Mouse (Mus musculus) limb, embryonic 13.5 days (tissue): ENCODE measurements around the gene Prex1. TPM values are rescaled to one million over a fixed set of nuclear protein-coding genes. Genes with fewer than 3 reads are reported as not detected.
A peak's percentile ranks its signal among the peaks of the same experiment; 100 is the strongest.

Experiments
- ATAC-seq: fragments of 200-750 bp; cut with Nextera tagmentation; 2 replicates; pipeline ENCODE4 v1.8.0; 2017; ENCODE audit warnings: low read depth, moderate number of reproducible peaks, moderate TSS enrichment; ENCODE audit not compliant: low FRiP score
- H3K27ac ChIP-seq: fragments of 300-500 bp; sonication (generic); 2 replicates; pipeline ENCODE4 v1.5.1; 2015; ENCODE audit warnings: inconsistent platforms, mild to moderate bottlenecking, moderate library complexity
- H3K27me3 ChIP-seq: fragments of 300-500 bp; sonication (generic); 2 replicates; pipeline ENCODE4 v1.6.1; 2015; ENCODE audit warnings: mild to moderate bottlenecking, inconsistent platforms
- H3K36me3 ChIP-seq: fragments of 300-500 bp; sonication (generic); 2 replicates; pipeline ENCODE4 v1.6.1; 2015; ENCODE audit warnings: inconsistent platforms, mild to moderate bottlenecking, moderate library complexity
- H3K4me1 ChIP-seq: fragments of 300-500 bp; sonication (generic); 2 replicates; pipeline ENCODE4 v1.6.1; 2015; ENCODE audit warnings: inconsistent platforms
- H3K4me2 ChIP-seq: fragments of 300-500 bp; sonication (generic); replicated peaks from 2 replicates; pipeline ENCODE4 v1.6.1; 2015; ENCODE audit warnings: inconsistent platforms, mild to moderate bottlenecking, moderate library complexity
- H3K4me3 ChIP-seq: fragments of 300-500 bp; sonication (generic); 2 replicates; pipeline ENCODE4 v1.5.1; 2015; ENCODE audit warnings: moderate library complexity, mild to moderate bottlenecking, inconsistent platforms
- H3K9ac ChIP-seq: fragments of 300-500 bp; sonication (generic); 2 replicates; pipeline ENCODE4 v1.6.1; 2015; ENCODE audit warnings: mild to moderate bottlenecking, inconsistent platforms
- H3K9me3 ChIP-seq: fragments of 300-500 bp; sonication (generic); 2 replicates; pipeline ENCODE4 v1.6.1; 2016; ENCODE audit warnings: inconsistent platforms
- WGBS: fragments of 180-500 bp; shearing (Covaris S2); methylation state at CpG from one replicate; pipeline ENCODE4 v1.1.7; 2015; 5-methylcytosine and 5-hydroxymethylcytosine counted together
- polyA plus RNA-seq: library from polyadenylated mRNA; unstranded; fragments of >200 nt; fragmentation: Nextera tagmentation; extraction: Ambion mirVana; gene quantifications from 2 replicates; pipeline ENCODE4 v1.2.1, GENCODE M21; 2015

Gene Prex1
- polyA plus RNA-seq, 1 experiment from 2014 or later = 19.4 TPM

DNA sequence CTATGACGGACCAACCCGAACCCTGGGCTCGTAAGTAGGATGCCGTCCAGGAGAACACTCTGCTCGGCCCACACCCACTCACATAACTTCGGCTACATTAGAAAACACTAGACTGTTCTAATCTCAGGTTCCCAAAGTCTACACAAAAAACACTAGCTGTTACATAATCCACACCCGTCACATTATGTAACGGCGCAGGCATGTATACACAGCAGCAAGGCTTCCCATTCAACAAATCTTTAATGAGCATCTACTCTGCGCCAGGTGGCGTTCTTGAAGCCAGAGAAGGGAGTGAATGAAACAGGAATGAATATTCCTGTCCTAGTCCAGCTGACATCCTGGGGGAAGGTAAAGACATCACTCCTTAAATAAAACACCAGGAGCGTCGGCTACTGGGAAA lies 12.9 kb downstream of the Prex1 start:
- peaks cover 4% of the 10 kb centered on the region; the same call in 1 of the 2 replicates for H3K9me3 ChIP-seq
- H3K27ac ChIP-seq = no peak overlapping the region
- peaks cover 12% of the 10 kb centered on the region for H3K36me3 ChIP-seq
- WGBS = 68% methylated on average over 13 of the region's 13 CpGs
- no peak for ATAC-seq
- H3K4me3 ChIP-seq = no peak overlapping the region
- H3K4me1 ChIP-seq = peaks cover 15% of the 10 kb centered on the region
- no peak overlapping the region for H3K4me2 ChIP-seq
- no peaks in the 10 kb centered on the region for H3K27me3 ChIP-seq
- no peak overlapping the region for H3K9ac ChIP-seq

DNA sequence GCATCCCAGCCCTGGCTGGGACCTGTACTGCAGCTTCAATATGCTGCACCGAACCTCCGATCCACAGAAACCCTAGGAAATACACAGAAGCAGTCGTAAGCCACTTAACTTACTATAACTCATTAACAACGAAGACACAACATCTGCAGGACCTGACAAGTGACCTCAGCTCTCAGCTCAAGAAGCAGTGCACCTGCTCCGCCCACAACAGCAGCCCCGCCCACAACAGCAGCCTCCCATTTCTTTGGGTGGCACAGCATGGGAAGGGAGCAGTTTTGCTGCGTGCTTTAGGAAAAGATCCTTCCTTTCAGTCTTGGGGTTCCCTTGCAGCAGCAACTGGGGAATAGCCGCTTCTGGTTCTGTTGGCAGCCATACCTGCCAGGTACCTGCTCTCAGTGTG lies 13.5 kb downstream of the Prex1 start:
- Histone ChIP-seq H3K27me3 (no peaks in the 10 kb centered on the region), H3K4me3 (no peak overlapping the region), H3K9me3 (peaks cover 4% of the 10 kb centered on the region; the same call in 1 of the 2 replicates), H3K4me1 (peaks cover 15% of the 10 kb centered on the region), H3K4me2 (no peak overlapping the region), H3K27ac (no peak overlapping the region), H3K9ac (no peak overlapping the region), H3K36me3 (peaks cover 5% of the 10 kb centered on the region)
- WGBS = 54% methylated on average over 8 of the region's 8 CpGs
- no peak for ATAC-seq

DNA sequence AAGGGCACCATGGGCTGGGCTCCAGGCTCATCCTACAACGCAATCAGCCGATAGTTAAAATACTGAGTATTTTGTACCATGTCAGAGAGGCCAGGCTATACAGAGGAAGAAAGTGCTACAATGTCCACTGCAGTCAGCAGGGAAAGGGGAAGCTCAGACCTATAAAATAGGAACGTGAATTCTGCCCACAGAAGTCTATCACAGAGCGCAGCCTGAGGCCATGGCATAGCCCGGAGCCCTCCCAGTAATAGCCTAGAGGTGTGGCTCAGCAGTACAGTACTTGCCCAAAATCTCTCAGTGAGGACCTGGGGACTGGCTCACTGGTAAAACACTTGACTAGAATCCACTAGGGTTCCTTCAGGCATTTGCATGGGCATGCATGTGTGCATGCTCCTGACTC lies 14.1 kb downstream of the Prex1 start:
- 0 out of 2 replicates have a peak, but pooled peaks cover 5% of the 10 kb centered on the region for H3K9me3 ChIP-seq
- H3K4me1 ChIP-seq = peaks cover 15% of the 10 kb centered on the region
- H3K27me3 ChIP-seq = no peaks in the 10 kb centered on the region
- no peak overlapping the region for H3K27ac ChIP-seq
- ATAC-seq = no peak
- peaks cover 3% of the 10 kb centered on the region for H3K36me3 ChIP-seq
- no peak overlapping the region for H3K9ac ChIP-seq
- WGBS = 90% methylated on average over 5 of the region's 5 CpGs
- H3K4me2 ChIP-seq = no peak overlapping the region
- H3K4me3 ChIP-seq = no peak overlapping the region

DNA sequence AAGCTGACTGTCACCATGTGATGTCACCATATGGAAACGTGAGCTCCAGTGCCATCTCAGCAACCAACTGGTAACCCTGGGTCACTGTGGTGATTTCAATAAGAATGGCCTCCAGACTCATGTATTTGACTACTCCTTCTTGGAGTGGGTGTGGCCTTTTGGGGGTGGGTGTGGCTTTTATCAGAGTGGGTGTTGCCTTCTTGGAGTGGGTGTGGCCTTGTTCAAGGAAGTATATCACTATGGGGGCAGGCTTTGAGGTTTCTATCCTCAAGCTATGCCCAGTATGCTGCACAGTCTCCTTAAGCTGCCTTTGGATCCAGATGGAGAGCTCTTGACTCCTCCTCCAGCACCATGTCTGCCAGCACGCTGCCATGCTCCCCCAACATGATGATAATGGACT lies 19.0 kb downstream of the Prex1 start:
- ATAC-seq = no peak
- no peak overlapping the region for H3K27ac ChIP-seq
- peaks cover 21% of the 10 kb centered on the region for H3K4me1 ChIP-seq
- no peak overlapping the region for H3K9ac ChIP-seq
- H3K4me2 ChIP-seq = no peak overlapping the region
- H3K4me3 ChIP-seq = no peak overlapping the region
- H3K36me3 ChIP-seq = peaks cover 6% of the 10 kb centered on the region; the same call in 1 of the 2 replicates
- H3K27me3 ChIP-seq = no peaks in the 10 kb centered on the region
- 0 out of 2 replicates have a peak, but pooled peaks cover 9% of the 10 kb centered on the region for H3K9me3 ChIP-seq
- WGBS = 93% methylated on average over 2 of the region's 2 CpGs

DNA sequence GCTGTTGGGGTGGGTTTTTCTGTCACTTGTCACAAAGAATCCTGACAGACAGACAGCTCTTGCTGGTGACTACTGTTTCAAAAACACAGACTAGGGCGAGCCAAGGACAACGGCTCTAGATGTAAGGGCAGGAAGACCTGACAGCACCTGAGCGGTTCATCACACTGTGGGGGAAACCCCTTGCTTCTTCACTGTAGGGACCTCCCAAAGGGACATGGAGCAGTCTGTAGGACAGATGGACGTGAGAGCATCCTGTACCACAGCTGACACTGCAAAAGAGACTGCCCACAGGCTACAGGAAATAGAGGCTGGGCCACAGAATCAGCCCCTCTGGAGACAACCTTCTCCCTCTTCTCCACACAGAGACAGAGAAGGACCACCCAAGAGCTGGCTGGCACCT lies 20.2 kb downstream of the Prex1 start:
- H3K9me3 ChIP-seq = 0 out of 2 replicates have a peak, but pooled peaks cover 9% of the 10 kb centered on the region
- H3K4me3 ChIP-seq = no peak overlapping the region
- peak overlapping the region; percentile 83; the same call in 1 of the 2 replicates for H3K27ac ChIP-seq
- peaks cover 21% of the 10 kb centered on the region for H3K4me1 ChIP-seq
- peaks cover 6% of the 10 kb centered on the region; the same call in 1 of the 2 replicates for H3K36me3 ChIP-seq
- no peaks in the 10 kb centered on the region for H3K27me3 ChIP-seq
- 83% methylated on average over 4 of the region's 4 CpGs for WGBS
- no peak for ATAC-seq
- no peak overlapping the region for H3K9ac ChIP-seq
- no peak overlapping the region for H3K4me2 ChIP-seq

DNA sequence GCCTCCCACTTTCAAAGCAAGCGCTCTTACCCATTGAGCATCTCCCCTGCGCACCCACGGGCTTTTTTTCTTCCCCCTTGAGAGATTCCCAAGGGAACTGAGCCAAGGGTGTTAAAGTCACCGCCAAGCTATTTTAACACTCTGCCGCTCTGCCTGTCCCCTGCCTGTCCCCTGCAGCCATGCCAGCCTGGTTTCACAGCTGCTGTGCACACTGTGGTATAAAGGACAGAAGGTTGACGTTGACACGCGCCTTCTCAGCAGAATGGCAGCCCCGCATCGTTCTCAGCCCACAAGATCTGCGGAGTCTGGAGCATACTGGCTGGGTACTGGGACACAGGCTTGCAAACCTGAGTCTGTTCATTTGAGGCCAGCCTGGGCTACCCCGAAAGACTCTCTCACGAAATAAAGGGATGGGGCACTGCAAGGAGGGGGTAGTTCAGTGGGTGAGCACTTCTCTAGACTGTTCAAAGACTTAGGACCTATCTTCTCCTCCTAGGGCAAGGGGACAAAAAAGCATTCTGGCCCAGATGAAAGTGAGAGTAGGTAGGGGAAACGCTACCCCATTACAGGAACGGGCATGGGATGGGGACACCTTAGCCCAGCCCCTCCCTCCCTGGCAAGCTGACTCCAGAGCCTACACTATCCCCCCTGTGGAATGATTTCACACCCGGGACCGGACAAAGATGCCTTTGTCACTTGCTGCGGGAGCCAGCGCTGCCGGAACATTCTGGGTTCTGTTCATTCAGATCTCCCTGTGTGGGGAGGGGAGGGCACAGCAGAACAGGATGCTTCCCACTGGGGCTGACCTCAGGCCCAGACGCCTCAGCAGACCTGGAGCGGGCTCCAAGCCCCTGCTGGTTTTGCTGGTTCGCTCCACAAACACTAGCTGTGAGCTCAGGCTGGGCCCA lies 21.8 kb downstream of the Prex1 start:
- Histone ChIP-seq H3K9me3 (0 out of 2 replicates have a peak, but pooled peaks cover 9% of the 10 kb centered on the region), H3K36me3 (peaks cover 6% of the 10 kb centered on the region; the same call in 1 of the 2 replicates), H3K4me2 (no peak overlapping the region), H3K27me3 (no peaks in the 10 kb centered on the region), H3K9ac (0 out of 2 replicates have a peak overlapping the region, but pooled peaks have one; percentile 13), H3K4me1 (peaks cover 31% of the 10 kb centered on the region), H3K27ac (peak overlapping the region; percentile 83), H3K4me3 (no peak overlapping the region)
- 62% methylated on average over 23 of the region's 23 CpGs for WGBS
- ATAC-seq = peak; percentile 78

DNA sequence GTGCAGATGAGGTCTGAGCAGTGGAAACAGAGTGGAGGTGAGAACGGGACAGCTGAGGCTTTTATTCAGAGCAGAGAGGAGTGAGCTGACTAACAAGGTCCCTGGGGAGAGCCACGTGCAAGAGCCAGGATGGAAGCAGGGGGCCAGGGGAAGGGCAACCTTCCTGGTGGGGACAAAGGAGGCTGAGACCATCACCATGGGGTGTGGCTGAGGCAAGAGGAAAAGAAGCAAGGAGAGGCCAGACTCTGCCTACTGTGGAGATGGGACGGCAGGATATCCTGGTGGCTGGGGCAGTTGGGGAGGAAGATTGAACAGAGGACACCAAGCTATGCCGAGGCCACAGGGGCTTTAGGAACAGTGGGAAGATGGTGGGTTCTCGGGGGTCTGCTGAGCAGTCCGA lies 26.7 kb downstream of the Prex1 start:
- Histone ChIP-seq H3K27ac (peak overlapping the region; percentile 52), H3K36me3 (no peaks in the 10 kb centered on the region), H3K27me3 (no peaks in the 10 kb centered on the region), H3K4me2 (no peak overlapping the region), H3K9ac (no peak overlapping the region; the same call in 1 of the 2 replicates), H3K9me3 (no peaks in the 10 kb centered on the region), H3K4me1 (peaks cover 43% of the 10 kb centered on the region), H3K4me3 (no peak overlapping the region)
- 37% methylated on average over 6 of the region's 6 CpGs for WGBS
- ATAC-seq = no peak

DNA sequence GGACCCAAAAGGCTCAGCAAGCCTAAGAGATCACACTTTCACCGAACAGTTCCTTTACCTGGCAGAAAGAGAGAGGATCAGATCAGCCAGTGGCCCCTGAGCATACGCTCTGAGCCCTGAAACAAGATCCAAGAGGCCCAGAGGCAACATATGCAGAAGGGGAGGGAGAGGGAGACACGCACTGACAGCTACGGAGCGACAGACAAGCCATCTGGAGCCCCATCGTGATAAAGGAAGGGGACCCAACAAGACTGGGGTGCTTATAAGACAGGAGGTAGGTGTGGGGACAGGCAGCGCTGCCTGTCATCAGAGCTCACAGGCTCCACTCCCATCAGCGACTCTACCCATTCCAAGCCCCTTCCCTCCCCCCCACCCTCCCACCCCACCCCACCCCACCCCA lies 27.8 kb downstream of the Prex1 start:
- Histone ChIP-seq H3K4me1 (peaks cover 39% of the 10 kb centered on the region), H3K4me2 (no peak overlapping the region), H3K9ac (no peak overlapping the region), H3K4me3 (no peak overlapping the region), H3K27me3 (no peaks in the 10 kb centered on the region), H3K27ac (no peak overlapping the region), H3K9me3 (no peaks in the 10 kb centered on the region), H3K36me3 (no peaks in the 10 kb centered on the region)
- ATAC-seq = no peak
- 56% methylated on average over 8 of the region's 8 CpGs for WGBS

DNA sequence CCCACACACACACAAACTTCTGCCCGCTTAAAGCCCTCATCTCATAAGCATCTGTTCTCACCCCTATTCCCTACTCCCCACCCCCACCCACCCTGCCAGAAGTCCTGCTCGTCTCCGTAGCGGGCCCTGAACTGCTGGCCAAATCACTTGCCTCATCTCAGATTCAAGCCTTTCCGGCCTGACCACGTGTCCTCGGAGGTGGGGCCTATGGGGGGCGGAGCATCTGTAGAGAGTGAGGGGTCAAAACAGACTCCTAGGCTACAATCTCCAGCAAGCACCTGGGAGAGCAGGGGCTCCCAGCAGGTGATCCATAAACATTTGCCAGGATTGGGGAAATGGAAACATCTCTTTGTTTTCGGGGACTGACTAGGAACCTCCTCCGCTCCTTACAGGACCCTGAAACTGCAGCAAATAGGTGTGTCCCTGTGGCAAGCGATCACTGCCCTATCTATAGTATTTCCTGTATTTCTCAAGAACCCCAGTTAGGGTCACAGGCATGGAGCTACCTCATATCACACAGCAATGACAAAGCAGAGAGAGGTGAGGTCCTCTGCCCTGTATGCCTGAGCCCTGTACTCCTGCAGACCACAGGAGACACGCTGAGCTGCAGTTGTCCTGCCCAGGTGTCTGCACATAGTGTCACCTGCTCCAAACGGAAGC lies 29.6 kb downstream of the Prex1 start:
- Histone ChIP-seq H3K9me3 (no peaks in the 10 kb centered on the region), H3K4me1 (peaks cover 51% of the 10 kb centered on the region), H3K27ac (no peak overlapping the region), H3K27me3 (no peaks in the 10 kb centered on the region), H3K4me2 (0 out of 2 replicates have a peak overlapping the region, but pooled peaks have one; percentile 0), H3K9ac (no peak overlapping the region), H3K4me3 (no peak overlapping the region), H3K36me3 (no peaks in the 10 kb centered on the region)
- 14% methylated on average over 13 of the region's 13 CpGs for WGBS
- no peak; the same call in 1 of the 2 replicates for ATAC-seq

DNA sequence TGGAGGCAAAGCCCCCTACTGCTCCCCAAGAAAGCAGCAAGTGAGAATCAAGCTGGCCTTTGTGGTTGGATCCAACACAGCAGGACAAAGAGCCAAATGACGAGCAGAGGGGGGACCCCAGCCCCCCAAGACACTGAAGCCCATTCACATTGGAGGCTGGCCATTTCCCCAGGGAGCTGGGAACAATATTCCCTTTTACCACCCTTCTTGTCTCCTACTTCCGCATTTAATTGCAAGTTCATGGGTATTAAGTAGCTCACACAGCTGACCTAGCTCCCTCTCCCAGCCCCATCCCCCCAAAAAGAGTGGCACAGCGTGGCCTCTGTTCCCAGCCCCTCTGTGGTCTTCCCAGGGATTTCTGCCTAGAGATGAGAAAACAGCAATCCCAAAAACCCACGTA lies 30.8 kb downstream of the Prex1 start:
- Histone ChIP-seq H3K27ac (peak overlapping the region; percentile 67; the same call in 1 of the 2 replicates), H3K27me3 (no peaks in the 10 kb centered on the region), H3K9me3 (no peaks in the 10 kb centered on the region), H3K36me3 (no peaks in the 10 kb centered on the region), H3K4me2 (no peak overlapping the region), H3K4me3 (no peak overlapping the region), H3K9ac (no peak overlapping the region), H3K4me1 (peaks cover 57% of the 10 kb centered on the region)
- 28% methylated on average over 4 of the region's 4 CpGs for WGBS
- ATAC-seq = no peak

DNA sequence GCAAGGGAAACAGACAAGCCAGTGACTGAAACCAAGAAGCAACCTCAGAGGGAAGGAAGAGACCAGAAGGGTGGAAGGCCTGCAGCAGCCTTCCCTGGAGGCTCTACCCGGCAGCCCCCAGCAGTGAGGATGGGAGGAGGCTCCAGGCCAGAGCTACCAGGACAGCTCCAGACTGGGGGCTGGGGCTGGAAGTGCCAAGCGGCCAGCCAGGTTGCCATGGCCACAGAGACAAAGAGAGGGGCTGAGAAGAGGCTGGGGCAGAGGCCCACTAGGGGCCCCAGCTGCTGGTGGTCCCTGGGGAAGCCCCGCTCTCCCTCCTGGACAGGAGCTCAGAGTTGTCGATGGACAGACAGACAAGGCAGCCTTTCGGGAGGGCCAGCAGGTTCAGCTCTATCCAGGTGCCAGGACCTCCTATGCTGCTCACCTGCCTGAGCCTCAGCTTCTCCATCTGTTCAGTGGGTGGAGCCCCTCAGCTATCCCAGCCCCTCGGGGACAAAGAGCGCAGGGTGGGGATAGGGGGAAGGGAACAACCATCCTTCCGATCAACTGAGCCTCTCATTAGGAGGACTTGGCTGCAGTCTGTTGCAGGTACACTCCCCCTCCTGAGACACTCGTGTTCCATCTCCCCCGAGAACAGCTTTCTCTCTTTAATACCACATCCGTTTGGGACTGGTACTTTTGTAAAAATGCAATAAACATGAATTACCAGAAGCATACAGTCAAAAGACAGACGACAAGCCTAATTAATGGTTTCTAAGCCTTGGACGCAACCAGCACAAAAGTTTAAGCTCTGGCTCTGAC lies 34.5 kb downstream of the Prex1 start:
- Histone ChIP-seq H3K4me3 (no peak overlapping the region), H3K4me1 (peaks cover 62% of the 10 kb centered on the region), H3K27ac (no peak overlapping the region), H3K9ac (no peak overlapping the region; the same call in 1 of the 2 replicates), H3K4me2 (no peak overlapping the region), H3K27me3 (no peaks in the 10 kb centered on the region), H3K36me3 (no peaks in the 10 kb centered on the region), H3K9me3 (no peaks in the 10 kb centered on the region)
- 44% methylated on average over 13 of the region's 13 CpGs for WGBS
- ATAC-seq = peak; percentile 29; the same call in 1 of the 2 replicates
